Mouse (Mus musculus) cerebellum, adult 2 months (tissue): ENCODE measurements at regions not wholly inside any gene's neighbourhood (a gene's known extent, or its start where the extent isn't known, plus 50 kb on each side); places are given as distances from the start of the nearest gene placed in this dataset.

Experiments used
- CTCF ChIP-seq: fragments of 200-500 bp; IDR thresholded peaks from 2 replicates; pipeline ENCODE4 v1.5.1; 2011; ENCODE audit warnings: low read depth, mild to moderate bottlenecking, control low read depth, low read length, moderate library complexity, borderline replicate concordance; ENCODE audit not compliant: insufficient read depth
- POLR2A ChIP-seq: fragments of 200-500 bp; IDR thresholded peaks from 2 replicates; pipeline ENCODE4 v1.6.1; 2011; ENCODE audit warnings: low read length, control low read depth, borderline replicate concordance; ENCODE audit not compliant: insufficient read depth

GRCm38 (mm10) chr2:61455902-61456301 is 122.5 kb upstream of the Tank start:
- TF ChIP-seq POLR2A (no peak), CTCF (peak; percentile 46)
